Mouse (Mus musculus) mature B cell (primary cell): ENCODE data around the gene Chl1.

Experiments used
- in situ Hi-C: fragments of 300-500 bp; cut with MboI; formaldehyde crosslinking; loops from 2 replicates; pipeline ENCODE4 v1.14.3; 2019

The Chl1 gene

GRCm38 (mm10) chr6:103510392-103511289 is at the start of gene Chl1:
Gene Chl1, plus strand, starts transcription at chr6:103510586.
- in situ Hi-C loops: no loop called here

- in situ Hi-C loops: no loop called here
Observed at GRCm38 (mm10) chr6:103465479-103466080, 44.8 kb upstream of the Chl1 start.

DNA sequence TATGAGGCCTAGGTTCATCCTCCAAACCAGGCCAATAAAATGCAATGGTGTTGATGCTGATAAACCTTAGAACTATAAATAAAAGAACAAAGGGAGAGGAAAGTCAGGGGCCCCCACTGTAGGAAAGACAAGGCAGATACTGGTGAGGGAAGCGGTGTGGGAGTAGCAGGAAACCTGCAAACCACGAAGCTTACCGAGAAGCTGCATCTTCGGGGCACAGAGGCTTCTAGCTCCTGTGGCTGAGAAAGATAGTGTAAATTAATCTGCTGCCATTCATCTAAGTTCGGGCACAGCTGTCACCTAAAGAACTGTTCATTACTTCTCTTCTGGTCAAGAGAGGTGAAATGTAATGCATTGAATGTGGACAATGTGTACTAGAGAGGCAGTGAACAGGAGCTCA is 37.1 kb upstream of the Chl1 start:
- in situ Hi-C loops: no loop called here

GRCm38 (mm10) chr6:103487199-103487598 is 23.2 kb upstream of the Chl1 start:
- in situ Hi-C loops: no loop called here

- in situ Hi-C loops: no loop called here
Observed at GRCm38 (mm10) chr6:103498404-103498803, 12.0 kb upstream of the Chl1 start.

GRCm38 (mm10) chr6:103504065-103504464 is 6.3 kb upstream of the Chl1 start:
- in situ Hi-C loops: no loop called here

- in situ Hi-C loops: no loop called here
Observed at GRCm38 (mm10) chr6:103507751-103508575, 2.4 kb upstream of the Chl1 start.

- in situ Hi-C loops: no loop called here
Observed at GRCm38 (mm10) chr6:103509596-103509995, 790 bp upstream of the Chl1 start.

- in situ Hi-C loops: no loop called here
Observed at GRCm38 (mm10) chr6:103511290-103511971, 1.0 kb downstream of the Chl1 start.

GRCm38 (mm10) chr6:103511972-103512565 is 1.7 kb downstream of the Chl1 start:
- in situ Hi-C loops: no loop called here

DNA sequence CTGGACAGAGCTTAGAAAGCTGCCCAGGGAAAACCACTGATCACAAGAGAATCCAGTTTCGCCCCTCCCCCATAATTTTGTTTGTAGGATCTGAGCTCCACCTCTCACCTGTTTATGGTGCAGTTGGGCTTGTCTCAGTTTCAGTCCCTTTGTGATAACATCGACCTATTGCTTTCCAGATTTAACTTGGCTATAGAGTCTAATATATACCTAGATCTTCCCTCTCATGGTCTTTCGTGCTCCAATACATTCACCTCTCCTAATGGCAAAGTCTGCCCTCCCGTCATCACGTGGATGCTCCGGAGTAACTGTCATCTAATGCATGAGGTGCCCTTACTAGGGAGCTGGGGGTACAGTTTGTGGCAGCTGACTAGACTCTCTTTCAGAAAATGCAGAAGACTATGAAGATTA is 2.5 kb downstream of the Chl1 start:
- in situ Hi-C loops: no loop called here

- in situ Hi-C loops: no loop called here
Observed at GRCm38 (mm10) chr6:103513621-103514241, 3.3 kb downstream of the Chl1 start.

DNA sequence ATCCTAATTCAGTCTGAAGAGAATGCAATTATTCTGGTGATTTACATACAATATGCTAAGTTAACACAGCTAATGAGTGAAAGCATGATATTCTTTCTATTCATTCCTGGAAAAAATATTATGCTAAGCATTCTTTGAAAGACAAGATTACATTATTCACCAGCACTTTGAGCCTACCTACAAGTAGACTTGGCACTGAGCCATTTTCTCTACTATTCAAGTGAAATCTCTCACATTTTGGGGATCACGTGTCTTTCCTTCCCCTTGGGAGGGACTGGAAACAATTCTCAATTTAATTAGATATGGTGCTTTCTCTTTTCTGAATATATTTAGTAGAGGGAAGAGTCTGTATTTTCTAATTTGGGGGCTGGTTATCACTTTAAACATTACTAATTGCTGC is 4.0 kb downstream of the Chl1 start:
- in situ Hi-C loops: no loop called here

GRCm38 (mm10) chr6:103514756-103515155 is 4.4 kb downstream of the Chl1 start:
- in situ Hi-C loops: no loop called here

GRCm38 (mm10) chr6:103519596-103519995 is 9.2 kb downstream of the Chl1 start:
- in situ Hi-C loops: no loop called here

DNA sequence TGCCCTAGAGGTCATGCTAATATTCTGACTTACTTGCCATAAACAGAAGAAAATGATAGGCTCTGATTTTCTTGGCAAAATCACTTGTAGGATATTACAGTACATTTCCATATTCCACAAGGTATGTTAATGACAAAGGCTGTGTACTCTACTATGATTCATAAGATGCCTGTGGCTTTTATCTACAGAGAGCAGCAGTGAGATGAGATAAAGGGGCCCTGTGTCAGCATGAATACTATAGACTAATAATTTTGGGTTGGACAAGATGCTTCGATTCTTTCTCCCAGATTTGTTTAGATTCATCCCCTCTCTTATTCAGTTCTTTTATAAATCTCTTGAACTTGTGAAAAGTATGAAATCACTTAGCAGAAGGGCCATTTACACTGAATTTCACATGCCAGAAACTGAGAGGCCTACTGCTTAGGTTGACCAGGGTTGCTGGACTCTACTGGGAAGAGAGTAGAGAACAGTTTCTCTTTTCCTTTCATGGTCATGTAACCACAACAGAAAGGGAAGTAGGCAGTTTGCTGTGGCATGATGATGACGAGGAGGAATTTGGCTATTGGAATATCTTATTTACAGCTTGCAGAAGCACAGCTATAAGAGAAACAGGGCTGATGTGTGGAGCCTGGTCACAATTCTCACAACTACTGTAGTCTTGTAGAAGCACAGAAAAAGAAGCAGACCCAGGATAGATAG is 15.1 kb downstream of the Chl1 start:
- in situ Hi-C loops: no loop called here

DNA sequence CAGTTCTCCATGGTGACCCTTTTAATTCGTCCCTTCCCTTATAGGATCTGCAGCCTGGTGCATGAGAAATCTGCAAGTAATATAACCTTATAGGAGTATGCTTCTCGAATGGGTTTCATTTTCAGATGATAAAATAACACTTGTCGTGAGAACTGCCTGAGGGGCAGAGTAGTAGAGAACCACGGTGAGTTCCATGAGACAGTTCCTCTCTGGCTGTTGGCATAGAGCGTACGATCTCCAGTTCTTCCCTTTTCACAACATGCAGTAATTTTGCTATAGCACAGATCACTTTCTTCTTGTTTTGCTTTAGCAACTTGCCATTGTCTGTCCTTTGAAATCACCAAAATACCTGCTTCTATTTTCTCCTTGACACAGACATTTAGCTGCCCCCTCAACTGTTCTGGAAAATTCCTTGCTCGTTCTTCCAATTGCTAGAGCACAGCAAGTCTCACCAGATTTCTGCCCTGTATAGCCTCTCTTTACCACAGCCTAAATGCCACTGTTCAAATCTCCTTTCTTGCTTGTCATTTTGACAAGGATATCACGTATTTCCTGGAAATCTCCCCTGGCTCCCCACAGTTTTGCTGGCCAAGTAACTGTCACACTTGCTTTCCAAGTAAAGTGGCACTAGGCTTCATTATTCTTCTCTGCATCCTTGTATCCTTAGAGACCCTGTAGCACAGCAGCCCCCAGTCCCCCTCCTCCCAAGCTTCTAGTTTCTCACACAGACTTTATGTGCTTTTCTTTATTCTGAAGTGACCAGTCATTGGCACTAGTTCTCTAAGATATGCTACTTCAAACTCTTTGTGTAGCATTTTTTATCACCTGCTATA is 16.8 kb downstream of the Chl1 start:
- in situ Hi-C loops: no loop called here

DNA sequence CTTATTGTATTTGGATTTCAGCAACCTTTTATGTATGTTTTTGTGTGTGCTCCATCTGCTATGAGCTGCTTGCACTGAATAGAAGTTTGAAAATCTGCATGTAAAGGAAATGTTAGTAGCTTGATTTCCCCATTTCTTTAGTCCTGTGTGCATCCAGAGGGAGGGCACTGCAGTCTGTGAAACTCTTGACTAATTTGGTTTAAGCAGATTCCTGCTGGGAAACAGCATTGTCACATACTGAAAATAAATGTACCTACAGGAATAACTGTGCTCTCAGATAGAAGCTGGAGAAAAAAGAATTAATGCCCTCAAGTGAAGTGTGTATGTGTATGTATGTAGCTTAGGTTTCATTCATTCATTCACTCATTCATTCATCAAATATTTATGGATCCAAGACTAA is 22.7 kb downstream of the Chl1 start:
- in situ Hi-C loops: no loop called here

GRCm38 (mm10) chr6:103534027-103534426 is 23.6 kb downstream of the Chl1 start:
- in situ Hi-C loops: no loop called here
